Comparison of ENCODE assay signal across 24 mouse cellular contexts in the genomic region with DNA sequence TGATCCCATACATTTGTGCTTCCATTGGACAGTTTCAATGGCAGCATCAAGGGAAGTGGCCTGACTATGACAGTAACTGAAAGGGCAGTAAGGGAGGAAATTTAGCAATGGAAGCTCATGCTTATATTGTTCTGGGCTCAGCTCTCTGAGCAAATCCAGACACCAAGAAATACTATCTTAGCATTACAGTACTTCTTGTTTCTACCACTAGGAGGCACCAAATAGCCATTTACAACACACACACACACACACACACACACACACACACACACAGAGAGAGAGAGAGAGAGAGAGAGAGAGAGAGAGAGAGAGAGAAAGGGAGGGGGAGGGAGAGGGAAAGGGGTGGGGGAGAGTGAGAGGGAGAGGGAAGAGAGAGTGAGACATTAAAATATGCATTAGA.
DNase-seq lines count a peak whose midpoint lies in the region; ATAC-seq and TF ChIP-seq lines count a peak whose summit lies in the region.
"Had no signal": no experiment of that assay in that cellular context is flagged by ENCODE, and none has a peak within 500 bp of the region (broad histone marks: within the 10 kb centered on the region; RNA-seq: fewer than 3 reads in every experiment).

No protein-coding gene starts in this region.

- H3K4me1 ChIP-seq in midbrain, postnatal 0 days (ENCODE audit: insufficient read depth, low read length), result no peaks in the 10 kb centered on the region
- H3K4me1 ChIP-seq in midbrain, embryonic 16.5 days (ENCODE audit: control insufficient read depth, insufficient read depth, low read length), result no peaks in the 10 kb centered on the region
- H3K4me1 ChIP-seq in ES-E14 (ENCODE audit: control insufficient read depth in 2 of 2, insufficient read depth in 2 of 2, low read length in 2 of 2, poor library complexity in 1 of 2), result no peaks in the 10 kb centered on the region
- H3K4me1 ChIP-seq: embryonic facial prominence, embryonic 12.5 days; heart, embryonic 15.5 days; megakaryocyte, embryonic 14.5 days; midbrain, embryonic 15.5 days had no signal

- TF ChIP-seq POLR2A in brain, embryonic 14.5 days (IDR thresholded peaks at IDR 0.05; ENCODE audit: borderline replicate concordance, extremely low read depth, insufficient read depth, insufficient read length, poor library complexity, severe bottlenecking), result no peak

- no peak for DNase-seq in midbrain, postnatal 0 days (ENCODE audit: low spot score)
- peak; percentile 41 for DNase-seq in ES-E14 (ENCODE audit: low read depth, low spot score)
- no peak for DNase-seq in brain, embryonic 14.5 days (ENCODE audit: low read depth)
- no peak for DNase-seq in cerebellum, postnatal 4 days (ENCODE audit: low spot score in 2 of 2)
- no peak for DNase-seq in adrenal gland, postnatal 25 days
- no peak for DNase-seq in heart, adult 11 months
- DNase-seq: adrenal gland, postnatal 10 days; cerebellum, adult 18-20 months; gastrocnemius, postnatal 14 days; heart, postnatal 4 days; kidney, adult 18-20 months; kidney, postnatal 10 days; lung, adult 18-20 months; thymus, postnatal 25 days had no signal

- in situ Hi-C loops in ES-E14 (cut with MboI; ENCODE audit: low sequenced_read_pairs in 2 of 2, unreplicated experiment in 2 of 2), result no loop called here

- H3K4me2 ChIP-seq in midbrain, postnatal 0 days (ENCODE audit: low read depth, low read length, poor library complexity, severe bottlenecking), result no peak overlapping the region
- H3K4me2 ChIP-seq in midbrain, embryonic 16.5 days (ENCODE audit: low read length), result no peak overlapping the region
- H3K4me2 ChIP-seq: embryonic facial prominence, embryonic 12.5 days; heart, embryonic 15.5 days; midbrain, embryonic 15.5 days had no signal

- no peak overlapping the region for H3K27ac ChIP-seq in midbrain, postnatal 0 days (ENCODE audit: low read depth, low read length)
- H3K27ac ChIP-seq in midbrain, embryonic 16.5 days (ENCODE audit: low read length), result no peak overlapping the region
- H3K27ac ChIP-seq in ES-E14 (ENCODE audit: insufficient read depth, low read depth, low read length, poor library complexity, severe bottlenecking), result no peak overlapping the region
- H3K27ac ChIP-seq: embryonic facial prominence, embryonic 12.5 days; heart, embryonic 15.5 days; limb, embryonic 10.5 days; midbrain, embryonic 15.5 days had no signal

- TF ChIP-seq CTCF in midbrain, postnatal 0 days (IDR thresholded peaks at IDR 0.05), result peak; percentile 23
- peak; percentile 3; the same call in 1 of the 2 replicates for TF ChIP-seq CTCF in brain, embryonic 14.5 days (IDR thresholded peaks at IDR 0.05; ENCODE audit: borderline replicate concordance, extremely low read depth, insufficient read depth, insufficient read length)

- no peaks in the 10 kb centered on the region for H3K27me3 ChIP-seq in midbrain, postnatal 0 days (ENCODE audit: insufficient read depth, low read length)
- no peaks in the 10 kb centered on the region for H3K27me3 ChIP-seq in midbrain, embryonic 16.5 days (ENCODE audit: control insufficient read depth, insufficient read depth, low read depth, low read length)
- H3K27me3 ChIP-seq: embryonic facial prominence, embryonic 12.5 days; heart, embryonic 15.5 days; megakaryocyte, embryonic 14.5 days; midbrain, embryonic 15.5 days had no signal

- no peak overlapping the region for H3K4me3 ChIP-seq in midbrain, postnatal 0 days (ENCODE audit: low read depth, low read length)
- no peak overlapping the region for H3K4me3 ChIP-seq in midbrain, embryonic 16.5 days (ENCODE audit: low read depth, low read length)
- H3K4me3 ChIP-seq in ES-E14 (ENCODE audit: insufficient read depth in 1 of 2, low read depth in 1 of 2, low read length in 2 of 2, poor library complexity in 1 of 2, severe bottlenecking in 1 of 2), result no peak overlapping the region
- H3K4me3 ChIP-seq: embryonic facial prominence, embryonic 12.5 days; erythroblast, embryonic 14.5 days; heart, embryonic 15.5 days; left cerebral cortex, adult 2 months; limb, embryonic 10.5 days; megakaryocyte, embryonic 14.5 days; midbrain, embryonic 15.5 days had no signal

- H3K9me3 ChIP-seq in midbrain, postnatal 0 days (ENCODE audit: low read length), result no peaks in the 10 kb centered on the region
- no peaks in the 10 kb centered on the region for H3K9me3 ChIP-seq in midbrain, embryonic 16.5 days (replicated peaks; ENCODE audit: control insufficient read depth, low read length, poor library complexity, severe bottlenecking)
- no peaks in the 10 kb centered on the region for H3K9me3 ChIP-seq in ES-E14 (ENCODE audit: control insufficient read depth, insufficient read depth, low read depth, low read length)
- H3K9me3 ChIP-seq: embryonic facial prominence, embryonic 12.5 days; heart, embryonic 15.5 days; limb, embryonic 10.5 days; megakaryocyte, embryonic 14.5 days; midbrain, embryonic 15.5 days had no signal

- H3K9ac ChIP-seq in midbrain, postnatal 0 days (replicated peaks; ENCODE audit: low read length, poor library complexity, severe bottlenecking), result no peak overlapping the region
- H3K9ac ChIP-seq in midbrain, embryonic 16.5 days (ENCODE audit: low read depth, low read length), result no peak overlapping the region
- no peak overlapping the region for H3K9ac ChIP-seq in ES-E14 (ENCODE audit: insufficient read depth, low read depth, low read length, poor library complexity, severe bottlenecking)
- H3K9ac ChIP-seq: embryonic facial prominence, embryonic 12.5 days; heart, embryonic 15.5 days; midbrain, embryonic 15.5 days had no signal

- H3K36me3 ChIP-seq in midbrain, postnatal 0 days (ENCODE audit: insufficient read depth, low read length), result no peaks in the 10 kb centered on the region
- H3K36me3 ChIP-seq in midbrain, embryonic 16.5 days (ENCODE audit: control insufficient read depth, insufficient read depth, low read length), result no peaks in the 10 kb centered on the region
- no peaks in the 10 kb centered on the region for H3K36me3 ChIP-seq in ES-E14 (ENCODE audit: control insufficient read depth, insufficient read depth, low read length, poor library complexity, severe bottlenecking)
- H3K36me3 ChIP-seq: embryonic facial prominence, embryonic 12.5 days; heart, embryonic 15.5 days; limb, embryonic 10.5 days; midbrain, embryonic 15.5 days had no signal

- ATAC-seq in midbrain, postnatal 0 days (ENCODE audit: low FRiP score), result no peak
- no peak for ATAC-seq in midbrain, embryonic 16.5 days
- ATAC-seq: forebrain, embryonic 14.5 days; hindbrain, embryonic 16.5 days; midbrain, embryonic 15.5 days had no signal

TF ChIP-seq in ES-E14, 5 proteins besides CTCF, POLR2A, EP300 and RAD21:
- TF ChIP-seq ZC3H11A (IDR thresholded peaks at IDR 0.05; ENCODE audit: borderline replicate concordance, low read depth, low read length) (no peak), MAFK (IDR thresholded peaks at IDR 0.05; ENCODE audit: insufficient read depth, low read depth, low read length) (no peak), HCFC1 (IDR thresholded peaks at IDR 0.05; ENCODE audit: borderline replicate concordance, insufficient read depth, low read length) (no peak), ZNF384 (IDR thresholded peaks at IDR 0.05; ENCODE audit: low read depth, low read length) (no peak), CHD2 (IDR thresholded peaks at IDR 0.05; ENCODE audit: low read depth, low read length) (no peak)
